Mouse (Mus musculus) kidney, adult 2 months (tissue): ENCODE results near the gene Pnlip. TPM values are rescaled to one million over a fixed set of nuclear protein-coding genes. Genes with fewer than 3 reads are reported as not detected.
A peak's percentile ranks its signal among the peaks of the same experiment; 100 is the strongest.

ENCODE experiments used
- DNase-seq: peaks from one replicate; pipeline ENCODE4 v3.0.0; 2021
- H3K27ac ChIP-seq: fragments of 200-500 bp; 2 replicates; pipeline ENCODE4 v1.5.1; 2012; ENCODE audit warnings: low read depth, low read length, control low read depth, inconsistent platforms; ENCODE audit not compliant: insufficient read depth
- H3K27me3 ChIP-seq: fragments of 200-500 bp; replicated peaks from 2 replicates; pipeline ENCODE4 v1.6.1; 2012; ENCODE audit warnings: mild to moderate bottlenecking, moderate library complexity, low read length, inconsistent platforms; ENCODE audit not compliant: control insufficient read depth, insufficient read depth
- H3K36me3 ChIP-seq: fragments of 200-500 bp; 2 replicates; pipeline ENCODE4 v1.6.1; 2012; ENCODE audit warnings: mild to moderate bottlenecking, moderate library complexity, low read length, inconsistent platforms; ENCODE audit not compliant: control insufficient read depth, insufficient read depth
- H3K4me1 ChIP-seq: fragments of 200-500 bp; 2 replicates; pipeline ENCODE4 v1.6.1; 2011; ENCODE audit warnings: low read length; ENCODE audit not compliant: control insufficient read depth, insufficient read depth
- H3K4me3 ChIP-seq: fragments of 200-500 bp; 2 replicates; pipeline ENCODE4 v1.5.1; 2011; ENCODE audit warnings: mild to moderate bottlenecking, low read depth, low read length, control low read depth; ENCODE audit not compliant: insufficient read depth
- CTCF ChIP-seq: fragments of 200-500 bp; conservative IDR thresholded peaks from 2 replicates; pipeline ENCODE4 v1.5.1; 2011; ENCODE audit warnings: low read depth, mild to moderate bottlenecking, control low read depth, low read length, moderate library complexity, mixed read lengths; ENCODE audit not compliant: insufficient read depth, insufficient read length
- POLR2A ChIP-seq: fragments of 200-500 bp; IDR thresholded peaks from one replicate; pipeline ENCODE4 v1.6.1; 2011; ENCODE audit warnings: low read depth, low read length, control low read depth
- WGBS: fragments of 180-500 bp; shearing (Covaris S2); methylation state at CpG from one replicate; pipeline ENCODE4 v1.1.7; 2018; 5-methylcytosine and 5-hydroxymethylcytosine counted together
- polyA plus RNA-seq: library from polyadenylated mRNA; depleted of rRNA; stranded (reverse); fragments of >200 nt; gene quantifications from 2 replicates; pipeline ENCODE4 v1.2.3, GENCODE M21; 2012; rRNA removed

The Pnlip gene
- polyA plus RNA-seq: not detected in 2 replicates

GRCm38 (mm10) chr19:58652198-58652597 is at the start of gene Pnlip:
Gene Pnlip (plus strand): TSS chr19:58652498.
- no peak for DNase-seq
- TF ChIP-seq CTCF: no peak
- no peak within 1 kb of the TSS for H3K4me3 ChIP-seq
- 67% methylated on average over 5 of the region's 5 CpGs for WGBS
- H3K27ac ChIP-seq: no peak within 1 kb of the TSS
- no peaks in the 10 kb centered on the region for H3K27me3 ChIP-seq
- H3K4me1 ChIP-seq: no peaks in the 10 kb centered on the region
- no peaks in the 10 kb centered on the region for H3K36me3 ChIP-seq

- 46% methylated on average over 1 of the region's 1 CpGs for WGBS
- TF ChIP-seq CTCF (no peak), POLR2A (no peak)
- peak; percentile 30 for DNase-seq
- Histone ChIP-seq H3K4me3 (no peak overlapping the region), H3K27ac (no peak overlapping the region), H3K36me3 (no peaks in the 10 kb centered on the region), H3K4me1 (no peaks in the 10 kb centered on the region), H3K27me3 (no peaks in the 10 kb centered on the region)
These were observed 42.6 kb upstream of the Pnlip start for GRCm38 (mm10) chr19:58609716-58610115.

DNA sequence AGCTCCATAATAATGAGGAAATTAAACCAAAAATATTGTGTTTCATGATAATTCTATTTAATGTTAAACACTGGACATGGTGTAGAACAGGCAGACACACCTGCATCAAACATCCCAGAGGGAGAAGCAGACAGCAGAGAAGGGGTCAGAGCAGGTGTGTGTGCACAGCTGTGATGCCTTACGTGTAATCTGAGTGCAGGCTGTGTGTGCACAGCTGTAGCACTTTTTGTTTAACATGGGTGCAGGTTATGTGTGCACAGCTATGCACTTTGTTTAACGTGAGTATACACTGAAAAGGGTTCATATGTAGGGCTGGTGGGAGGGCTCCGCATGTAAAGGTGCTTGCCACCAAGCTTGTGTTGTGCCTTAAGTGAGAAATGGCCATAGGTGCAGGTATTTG is 39.6 kb upstream of the Pnlip start:
- TF ChIP-seq CTCF: no peak
- no peak for TF ChIP-seq POLR2A

GRCm38 (mm10) chr19:58616606-58617005 is 35.7 kb upstream of the Pnlip start:
- Histone ChIP-seq H3K4me1 (no peaks in the 10 kb centered on the region), H3K27ac (no peak overlapping the region), H3K36me3 (no peaks in the 10 kb centered on the region), H3K27me3 (no peaks in the 10 kb centered on the region), H3K4me3 (no peak overlapping the region)
- TF ChIP-seq CTCF (no peak), POLR2A (no peak)
- 84% methylated on average over 7 of the region's 7 CpGs for WGBS
- DNase-seq: no peak

More for the DNA sequence above, 39.6 kb upstream of the Pnlip start:
- WGBS: 77% methylated on average over 3 of the region's 3 CpGs
- DNase-seq: no peak
- Histone ChIP-seq H3K27me3 (no peaks in the 10 kb centered on the region), H3K27ac (no peak overlapping the region), H3K4me3 (no peak overlapping the region), H3K4me1 (no peaks in the 10 kb centered on the region), H3K36me3 (no peaks in the 10 kb centered on the region)

- H3K36me3 ChIP-seq: no peaks in the 10 kb centered on the region
- no peak for DNase-seq
- H3K4me1 ChIP-seq: no peaks in the 10 kb centered on the region
- no peak overlapping the region for H3K4me3 ChIP-seq
- no peaks in the 10 kb centered on the region for H3K27me3 ChIP-seq
- H3K27ac ChIP-seq: no peak overlapping the region
- WGBS: 82% methylated on average over 3 of the region's 3 CpGs
- TF ChIP-seq CTCF: no peak
- no peak for TF ChIP-seq POLR2A
These were observed 31.6 kb upstream of the Pnlip start for GRCm38 (mm10) chr19:58620661-58621060.

- H3K36me3 ChIP-seq: no peaks in the 10 kb centered on the region
- no peaks in the 10 kb centered on the region for H3K4me1 ChIP-seq
- 53% methylated on average over 1 of the region's 1 CpGs for WGBS
- DNase-seq: no peak
- no peak overlapping the region for H3K27ac ChIP-seq
- no peaks in the 10 kb centered on the region for H3K27me3 ChIP-seq
- TF ChIP-seq CTCF (no peak), POLR2A (no peak)
- no peak overlapping the region for H3K4me3 ChIP-seq
These were observed 30.7 kb upstream of the Pnlip start for GRCm38 (mm10) chr19:58621646-58622045.

DNA sequence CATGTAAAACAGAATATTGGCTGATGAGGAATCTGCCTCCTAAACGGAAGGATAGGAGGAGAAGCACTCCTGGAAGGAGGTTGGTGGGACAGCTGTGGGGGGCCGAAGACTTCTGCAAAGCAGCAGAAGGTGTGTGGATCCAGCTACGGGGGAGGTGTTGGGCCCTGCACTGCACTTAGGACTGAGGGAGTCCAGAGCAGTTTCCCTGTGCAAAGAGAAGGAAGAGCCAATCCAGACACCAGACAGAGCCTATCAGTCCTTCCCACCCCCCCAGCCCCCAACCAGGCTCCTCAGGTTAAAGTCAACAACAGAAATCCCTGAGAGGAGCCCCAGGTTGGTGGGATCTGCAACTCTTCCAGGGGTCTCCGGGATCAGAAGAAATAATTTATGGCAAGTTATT is 27.5 kb upstream of the Pnlip start:
- Histone ChIP-seq H3K4me3 (no peak overlapping the region), H3K27me3 (no peaks in the 10 kb centered on the region), H3K36me3 (no peaks in the 10 kb centered on the region), H3K27ac (no peak overlapping the region), H3K4me1 (no peaks in the 10 kb centered on the region)
- no peak for TF ChIP-seq POLR2A
- no peak for TF ChIP-seq CTCF
- WGBS: 77% methylated on average over 4 of the region's 4 CpGs
- DNase-seq: no peak

GRCm38 (mm10) chr19:58625254-58625947 is 26.9 kb upstream of the Pnlip start:
- Histone ChIP-seq H3K27ac (no peak overlapping the region), H3K27me3 (no peaks in the 10 kb centered on the region), H3K4me1 (no peaks in the 10 kb centered on the region), H3K36me3 (no peaks in the 10 kb centered on the region), H3K4me3 (no peak overlapping the region)
- DNase-seq: no peak
- WGBS: 82% methylated on average over 9 of the region's 9 CpGs
- TF ChIP-seq POLR2A (no peak), CTCF (no peak)
